Mouse (Mus musculus): ENCODE results near the gene Gnl2. TPM values are rescaled to one million over a fixed set of nuclear protein-coding genes. Genes with fewer than 3 reads are reported as not detected.

The Gnl2 gene
- polyA plus RNA-seq, 1 experiment from 2014 or later: 94.4 TPM

GRCm38 (mm10) chr4:125078698-125079097, 62.3 kb downstream of the Gnl2 start:
- Histone ChIP-seq H3K9ac (replicated peaks; ENCODE audit: low read length) (no peak overlapping the region), H3K36me3 (replicated peaks; ENCODE audit: control insufficient read depth, insufficient read depth, low read depth, low read length) (no peaks in the 10 kb centered on the region; the same call in none of the 2 replicates), H3K4me1 (ENCODE audit: control insufficient read depth, insufficient read depth, low read length) (no peaks in the 10 kb centered on the region), H3K27me3 (ENCODE audit: control insufficient read depth, insufficient read depth, low read length) (no peaks in the 10 kb centered on the region), H3K4me3 (ENCODE audit: low read depth, low read length) (no peak overlapping the region), H3K9me3 (replicated peaks; ENCODE audit: control insufficient read depth, low read length) (no peaks in the 10 kb centered on the region), H3K27ac (replicated peaks; ENCODE audit: low read depth, low read length) (no peak overlapping the region), H3K4me2 (ENCODE audit: low read depth, low read length) (no peak overlapping the region)
- ATAC-seq (replicated peaks; ENCODE audit: insufficient number of reproducible peaks, low FRiP score, low TSS enrichment, low read depth) (no peak), DNase-seq (ENCODE audit: low spot score) (no peak)
- WGBS: 94% methylated on average over 2 of the region's 2 CpGs

- no peaks in the 10 kb centered on the region; the same call in 1 of the 2 replicates for H3K36me3 ChIP-seq (replicated peaks; ENCODE audit: control insufficient read depth, insufficient read depth, low read depth, low read length)
- peak within 1 kb of the TSS; percentile 92 for H3K27ac ChIP-seq (replicated peaks; ENCODE audit: low read depth, low read length)
- peak; percentile 90 for DNase-seq (ENCODE audit: low spot score)
- no peaks in the 10 kb centered on the region; the same call in 1 of the 2 replicates for H3K4me1 ChIP-seq (ENCODE audit: control insufficient read depth, insufficient read depth, low read length)
- no peaks in the 10 kb centered on the region for H3K27me3 ChIP-seq (ENCODE audit: control insufficient read depth, insufficient read depth, low read length)
- peak within 1 kb of the TSS; percentile 56 for H3K4me2 ChIP-seq (ENCODE audit: low read depth, low read length)
- 1% methylated on average over 63 of the region's 63 CpGs for WGBS
- H3K9ac ChIP-seq (replicated peaks; ENCODE audit: low read length): peak within 1 kb of the TSS; percentile 96
- H3K4me3 ChIP-seq (ENCODE audit: low read depth, low read length): peak within 1 kb of the TSS; percentile 82
- H3K9me3 ChIP-seq (replicated peaks; ENCODE audit: control insufficient read depth, low read length): no peaks in the 10 kb centered on the region
- peak; percentile 84 for ATAC-seq (replicated peaks; ENCODE audit: insufficient number of reproducible peaks, low FRiP score, low TSS enrichment, low read depth)
Measured at GRCm38 (mm10) chr4:125084403-125085345, 68.3 kb downstream of the Gnl2 start, which contains the start of gene Meaf6. Gene Meaf6 (plus strand): TSS chr4:125085134.

- Histone ChIP-seq H3K9me3 (replicated peaks; ENCODE audit: control insufficient read depth, low read length) (no peaks in the 10 kb centered on the region), H3K27ac (replicated peaks; ENCODE audit: low read depth, low read length) (peak overlapping the region; percentile 92), H3K27me3 (ENCODE audit: control insufficient read depth, insufficient read depth, low read length) (no peaks in the 10 kb centered on the region), H3K4me1 (ENCODE audit: control insufficient read depth, insufficient read depth, low read length) (no peaks in the 10 kb centered on the region; the same call in 1 of the 2 replicates), H3K36me3 (replicated peaks; ENCODE audit: control insufficient read depth, insufficient read depth, low read depth, low read length) (peaks cover 2% of the 10 kb centered on the region; the same call in 1 of the 2 replicates), H3K4me3 (ENCODE audit: low read depth, low read length) (peak overlapping the region; percentile 82), H3K4me2 (ENCODE audit: low read depth, low read length) (peak overlapping the region; percentile 56), H3K9ac (replicated peaks; ENCODE audit: low read length) (peak overlapping the region; percentile 96)
- DNase-seq (ENCODE audit: low spot score): peak; percentile 78
- ATAC-seq (replicated peaks; ENCODE audit: insufficient number of reproducible peaks, low FRiP score, low TSS enrichment, low read depth): peak; percentile 85
- WGBS: under 1% methylated on average over 44 of the region's 45 CpGs
Measured at GRCm38 (mm10) chr4:125085346-125085841, 69.0 kb downstream of the Gnl2 start.

GRCm38 (mm10) chr4:125093031-125093430, 76.6 kb downstream of the Gnl2 start:
- H3K4me1 ChIP-seq (ENCODE audit: control insufficient read depth, insufficient read depth, low read length): no peaks in the 10 kb centered on the region
- H3K4me3 ChIP-seq (ENCODE audit: low read depth, low read length): no peak overlapping the region
- no peak overlapping the region for H3K4me2 ChIP-seq (ENCODE audit: low read depth, low read length)
- H3K27ac ChIP-seq (replicated peaks; ENCODE audit: low read depth, low read length): no peak overlapping the region
- H3K27me3 ChIP-seq (ENCODE audit: control insufficient read depth, insufficient read depth, low read length): no peaks in the 10 kb centered on the region
- H3K36me3 ChIP-seq (replicated peaks; ENCODE audit: control insufficient read depth, insufficient read depth, low read depth, low read length): peaks cover 8% of the 10 kb centered on the region
- H3K9ac ChIP-seq (replicated peaks; ENCODE audit: low read length): no peak overlapping the region
- 93% methylated on average over 5 of the region's 5 CpGs for WGBS
- no peak for ATAC-seq (replicated peaks; ENCODE audit: insufficient number of reproducible peaks, low FRiP score, low TSS enrichment, low read depth)
- no peak for DNase-seq (ENCODE audit: low spot score)
- no peaks in the 10 kb centered on the region for H3K9me3 ChIP-seq (replicated peaks; ENCODE audit: control insufficient read depth, low read length)

GRCm38 (mm10) chr4:125096066-125096465, 79.7 kb downstream of the Gnl2 start:
- H3K9ac ChIP-seq (replicated peaks; ENCODE audit: low read length): no peak overlapping the region
- H3K9me3 ChIP-seq (replicated peaks; ENCODE audit: control insufficient read depth, low read length): no peaks in the 10 kb centered on the region
- no peak for ATAC-seq (replicated peaks; ENCODE audit: insufficient number of reproducible peaks, low FRiP score, low TSS enrichment, low read depth)
- no peak overlapping the region for H3K4me3 ChIP-seq (ENCODE audit: low read depth, low read length)
- H3K27me3 ChIP-seq (ENCODE audit: control insufficient read depth, insufficient read depth, low read length): no peaks in the 10 kb centered on the region
- H3K27ac ChIP-seq (replicated peaks; ENCODE audit: low read depth, low read length): no peak overlapping the region
- no peak for DNase-seq (ENCODE audit: low spot score)
- H3K4me2 ChIP-seq (ENCODE audit: low read depth, low read length): no peak overlapping the region
- peaks cover 2% of the 10 kb centered on the region; the same call in 1 of the 2 replicates for H3K36me3 ChIP-seq (replicated peaks; ENCODE audit: control insufficient read depth, insufficient read depth, low read depth, low read length)
- WGBS: 95% methylated on average over 5 of the region's 5 CpGs
- H3K4me1 ChIP-seq (ENCODE audit: control insufficient read depth, insufficient read depth, low read length): no peaks in the 10 kb centered on the region

GRCm38 (mm10) chr4:125097412-125097811, 81.0 kb downstream of the Gnl2 start:
- 78% methylated on average over 4 of the region's 4 CpGs for WGBS
- H3K27me3 ChIP-seq (ENCODE audit: control insufficient read depth, insufficient read depth, low read length): no peaks in the 10 kb centered on the region
- H3K9ac ChIP-seq (replicated peaks; ENCODE audit: low read length): no peak overlapping the region
- no peaks in the 10 kb centered on the region for H3K9me3 ChIP-seq (replicated peaks; ENCODE audit: control insufficient read depth, low read length)
- H3K36me3 ChIP-seq (replicated peaks; ENCODE audit: control insufficient read depth, insufficient read depth, low read depth, low read length): no peaks in the 10 kb centered on the region
- ATAC-seq (replicated peaks; ENCODE audit: insufficient number of reproducible peaks, low FRiP score, low TSS enrichment, low read depth) (no peak), DNase-seq (ENCODE audit: low spot score) (no peak)
- H3K4me2 ChIP-seq (ENCODE audit: low read depth, low read length): no peak overlapping the region
- no peaks in the 10 kb centered on the region for H3K4me1 ChIP-seq (ENCODE audit: control insufficient read depth, insufficient read depth, low read length)
- no peak overlapping the region for H3K27ac ChIP-seq (replicated peaks; ENCODE audit: low read depth, low read length)
- H3K4me3 ChIP-seq (ENCODE audit: low read depth, low read length): no peak overlapping the region

- no peak overlapping the region for H3K9ac ChIP-seq (replicated peaks; ENCODE audit: low read length)
- H3K9me3 ChIP-seq (replicated peaks; ENCODE audit: control insufficient read depth, low read length): no peaks in the 10 kb centered on the region
- H3K27me3 ChIP-seq (ENCODE audit: control insufficient read depth, insufficient read depth, low read length): no peaks in the 10 kb centered on the region
- ATAC-seq (replicated peaks; ENCODE audit: insufficient number of reproducible peaks, low FRiP score, low TSS enrichment, low read depth) (peak; percentile 69; the same call in 1 of the 2 replicates), DNase-seq (ENCODE audit: low spot score) (peak; percentile 91)
- 10% methylated on average over 8 of the region's 8 CpGs for WGBS
- H3K36me3 ChIP-seq (replicated peaks; ENCODE audit: control insufficient read depth, insufficient read depth, low read depth, low read length): peaks cover 3% of the 10 kb centered on the region
- no peak overlapping the region for H3K27ac ChIP-seq (replicated peaks; ENCODE audit: low read depth, low read length)
- no peaks in the 10 kb centered on the region for H3K4me1 ChIP-seq (ENCODE audit: control insufficient read depth, insufficient read depth, low read length)
- no peak overlapping the region for H3K4me3 ChIP-seq (ENCODE audit: low read depth, low read length)
- no peak overlapping the region for H3K4me2 ChIP-seq (ENCODE audit: low read depth, low read length)
Measured at GRCm38 (mm10) chr4:125099458-125099857, 83.1 kb downstream of the Gnl2 start.

- H3K36me3 ChIP-seq (replicated peaks; ENCODE audit: control insufficient read depth, insufficient read depth, low read depth, low read length): peaks cover 3% of the 10 kb centered on the region
- H3K4me3 ChIP-seq (ENCODE audit: low read depth, low read length): no peak overlapping the region
- no peak overlapping the region for H3K27ac ChIP-seq (replicated peaks; ENCODE audit: low read depth, low read length)
- H3K27me3 ChIP-seq (ENCODE audit: control insufficient read depth, insufficient read depth, low read length): no peaks in the 10 kb centered on the region
- no peak overlapping the region for H3K4me2 ChIP-seq (ENCODE audit: low read depth, low read length)
- WGBS: 66% methylated on average over 13 of the region's 13 CpGs
- H3K4me1 ChIP-seq (ENCODE audit: control insufficient read depth, insufficient read depth, low read length): no peaks in the 10 kb centered on the region
- no peak for ATAC-seq (replicated peaks; ENCODE audit: insufficient number of reproducible peaks, low FRiP score, low TSS enrichment, low read depth)
- DNase-seq (ENCODE audit: low spot score): no peak
- no peak overlapping the region for H3K9ac ChIP-seq (replicated peaks; ENCODE audit: low read length)
- H3K9me3 ChIP-seq (replicated peaks; ENCODE audit: control insufficient read depth, low read length): no peaks in the 10 kb centered on the region
Measured at GRCm38 (mm10) chr4:125101334-125101733, 84.9 kb downstream of the Gnl2 start.
